26 mouse cellular contexts compared by ENCODE assay signal in genomic region chr1:43782680-43783079, GRCm38 (mm10). TPM values are rescaled to one million over a fixed set of nuclear protein-coding genes. Genes with fewer than 3 reads are reported as not detected.
DNase-seq lines count a peak whose midpoint lies in the region; ATAC-seq lines count a peak whose summit lies in the region.
"Had no signal": no experiment of that assay in that cellular context is flagged by ENCODE, and none has a peak within 500 bp of the region (broad histone marks: within the 10 kb centered on the region; RNA-seq: fewer than 3 reads in every experiment).

No protein-coding gene starts in this region.

- DNase-seq in frontal cortex, postnatal 25 days (ENCODE audit: low spot score in 2 of 2): no peak
- DNase-seq in left cerebral cortex, postnatal 14 days (ENCODE audit: low spot score in 2 of 2): peak; percentile 52 to 73
- no peak for DNase-seq in left cerebral cortex, postnatal 36 days (ENCODE audit: low spot score in 2 of 2)
- peak; percentile 32 to 53 for DNase-seq in frontal cortex, adult 2 months (ENCODE audit: extremely low spot score in 1 of 2, low spot score in 1 of 2)
- no peak for DNase-seq in thymus, postnatal 0 days (ENCODE audit: low spot score)
- no peak for DNase-seq in thymus, postnatal 10 days (ENCODE audit: low spot score in 2 of 2)
- DNase-seq: adrenal gland, postnatal 36 days; cerebellum, adult 11 months; cerebellum, adult 9-11 months; kidney, adult 2 months; liver; lung, postnatal 36 days; thymus, postnatal 14 days had no signal

- H3K27me3 ChIP-seq in stomach, embryonic 15.5 days (replicated peaks): no peaks in the 10 kb centered on the region
- H3K27me3 ChIP-seq: embryonic facial prominence, embryonic 15.5 days; hindbrain, embryonic 15.5 days; liver, embryonic 15.5 days; lung, embryonic 15.5 days; megakaryocyte, embryonic 14.5 days; midbrain, embryonic 13.5 days had no signal

- peaks cover 12% of the 10 kb centered on the region; the same call in 1 of the 2 replicates for H3K4me1 ChIP-seq in stomach, embryonic 15.5 days
- H3K4me1 ChIP-seq: embryonic facial prominence, embryonic 15.5 days; hindbrain, embryonic 15.5 days; liver, embryonic 15.5 days; midbrain, embryonic 13.5 days had no signal

- H3K9me3 ChIP-seq in stomach, embryonic 15.5 days: no peaks in the 10 kb centered on the region
- H3K9me3 ChIP-seq: embryonic facial prominence, embryonic 15.5 days; hindbrain, embryonic 15.5 days; liver, embryonic 15.5 days; lung, embryonic 15.5 days; megakaryocyte, embryonic 14.5 days; midbrain, embryonic 13.5 days had no signal

- peaks cover 4% of the 10 kb centered on the region; the same call in 1 of the 2 replicates for H3K36me3 ChIP-seq in stomach, embryonic 15.5 days

- 92% methylated on average over 3 of the region's 3 CpGs for WGBS in stomach, embryonic 15.5 days

- H3K4me2 ChIP-seq in stomach, embryonic 15.5 days: no peak overlapping the region
- H3K4me2 ChIP-seq: embryonic facial prominence, embryonic 15.5 days; heart, embryonic 11.5 days; hindbrain, embryonic 15.5 days; liver, embryonic 15.5 days; lung, embryonic 15.5 days; midbrain, embryonic 13.5 days had no signal

- intact Hi-C loops in left cerebral cortex, postnatal 14 days (cut with DNase I): no loop called here
- intact Hi-C loops in left cerebral cortex, postnatal 36 days (cut with DNase I): no loop called here

- ATAC-seq in frontal cortex, adult (ENCODE audit: low TSS enrichment): peak; percentile 93
- ATAC-seq in stomach, embryonic 15.5 days (ENCODE audit: insufficient read depth, low FRiP score, low read depth): no peak
- ATAC-seq: midbrain, embryonic 13.5 days had no signal

- H3K9ac ChIP-seq in stomach, embryonic 15.5 days: no peak overlapping the region
- H3K9ac ChIP-seq: embryonic facial prominence, embryonic 15.5 days; hindbrain, embryonic 15.5 days; liver, embryonic 15.5 days; lung, embryonic 15.5 days had no signal

- H3K4me3 ChIP-seq in stomach, embryonic 15.5 days (replicated peaks): no peak overlapping the region
- H3K4me3 ChIP-seq: embryonic facial prominence, embryonic 15.5 days; hindbrain, embryonic 15.5 days; liver, embryonic 15.5 days; lung, embryonic 15.5 days; megakaryocyte, embryonic 14.5 days; midbrain, embryonic 13.5 days had no signal

- H3K27ac ChIP-seq in stomach, embryonic 15.5 days: peak overlapping the region; percentile 70; the same call in 1 of the 2 replicates
- H3K27ac ChIP-seq: embryonic facial prominence, embryonic 15.5 days; hindbrain, embryonic 15.5 days; kidney, postnatal 0 days; liver, embryonic 15.5 days; midbrain, embryonic 13.5 days had no signal

RNA-seq across cellular contexts. Expression of gene Uxs1, which starts 44.9 kb away (rescaled TPM):
- total RNA-seq in left cerebral cortex, postnatal 14 days (2021): 10 to 100 TPM; 36.3 to 38.2 TPM
- total RNA-seq in left cerebral cortex, postnatal 36 days (2021): 10 to 100 TPM; 49.0 to 50.9 TPM
- 55.7 and 57.4 TPM in 2 replicates for polyA plus RNA-seq in frontal cortex, adult 2 months (2012; rRNA removed)
- polyA plus RNA-seq in stomach, embryonic 15.5 days (2015; fragmentation: Nextera tagmentation; extraction: Ambion mirVana): 21.9 and 22.3 TPM in 2 replicates
- 23.5 and 25.3 TPM in 2 replicates for polyA plus RNA-seq in thymus, postnatal 0 days (2015; fragmentation: Nextera tagmentation; extraction: Ambion mirVana)

RNA-seq across cellular contexts. Expression of gene 1500015O10Rik, which starts 52.3 kb away (rescaled TPM):
- total RNA-seq in left cerebral cortex, postnatal 14 days (2021): 1 to 10 TPM; 5.0 to 5.5 TPM
- total RNA-seq in left cerebral cortex, postnatal 36 days (2021): 1 to 10 TPM; 1.5 TPM
- polyA plus RNA-seq in frontal cortex, adult 2 months (2012; rRNA removed): 2.2 and 3.0 TPM in 2 replicates
- polyA plus RNA-seq in stomach, embryonic 15.5 days (2015; fragmentation: Nextera tagmentation; extraction: Ambion mirVana): 4.7 and 6.7 TPM in 2 replicates
- 1.2 and 1.6 TPM in 2 replicates for polyA plus RNA-seq in thymus, postnatal 0 days (2015; fragmentation: Nextera tagmentation; extraction: Ambion mirVana)
- total RNA-seq: common myeloid progenitor, adult 5-6 weeks; hematopoietic stem cell, adult 5-6 weeks; monocyte, adult 5-6 weeks had no signal

Comparison
In these comparisons a context has a peak if more than half of its experiments do, and no peak if none do; other contexts are left out.
1. DNase-seq: peak in left cerebral cortex, postnatal 14 days (2 of 2) and frontal cortex, adult 2 months (2 of 2); none in frontal cortex, postnatal 25 days (0 of 2), left cerebral cortex, postnatal 36 days (0 of 2), thymus, postnatal 0 days (single experiment) and thymus, postnatal 10 days (0 of 2).